Mouse (Mus musculus) testis, adult 2 months (tissue): ENCODE data around the gene G0s2.

Source experiments
- CTCF ChIP-seq: fragments of 200-500 bp; IDR thresholded peaks from 2 replicates; pipeline ENCODE4 v1.5.1; 2012; ENCODE audit warnings: low read depth, mild to moderate bottlenecking, inconsistent platforms, low read length, moderate library complexity; ENCODE audit not compliant: control insufficient read depth, insufficient read depth, insufficient replicate concordance
- POLR2A ChIP-seq: fragments of 200-500 bp; IDR thresholded peaks from 2 replicates; pipeline ENCODE4 v1.6.1; 2012; ENCODE audit warnings: low read depth, mild to moderate bottlenecking, inconsistent platforms, low read length, moderate library complexity; ENCODE audit not compliant: control insufficient read depth

DNA sequence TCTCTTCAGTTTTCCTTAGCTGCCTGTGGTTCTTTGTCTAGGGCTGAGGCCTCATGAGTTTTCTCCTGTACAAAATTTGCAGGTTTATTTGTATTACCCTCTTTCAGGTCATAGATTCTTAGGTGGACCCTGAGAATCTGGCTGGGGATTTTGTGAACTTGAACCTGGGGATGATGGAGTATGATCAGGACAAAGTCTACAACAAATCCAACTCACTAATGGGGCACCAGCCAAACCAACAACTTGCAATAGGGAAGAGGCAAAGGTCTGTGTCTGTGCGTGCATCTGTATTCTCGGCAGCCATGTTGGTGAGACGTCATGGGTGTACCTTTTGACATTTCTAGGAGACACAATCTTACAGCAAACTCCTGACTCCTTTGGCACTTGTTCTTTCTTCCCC lies 16.1 kb upstream of the G0s2 start:
- TF ChIP-seq CTCF (no peak), POLR2A (no peak)
